Mouse (Mus musculus) kidney, adult 2 months (tissue): ENCODE results near the gene Pimreg.

ENCODE experiments used
- CTCF ChIP-seq: fragments of 200-500 bp; conservative IDR thresholded peaks from 2 replicates; pipeline ENCODE4 v1.5.1; 2011; ENCODE audit warnings: low read depth, mild to moderate bottlenecking, control low read depth, low read length, moderate library complexity, mixed read lengths; ENCODE audit not compliant: insufficient read depth, insufficient read length
- POLR2A ChIP-seq: fragments of 200-500 bp; IDR thresholded peaks from one replicate; pipeline ENCODE4 v1.6.1; 2011; ENCODE audit warnings: low read depth, low read length, control low read depth

- TF ChIP-seq CTCF, result no peak
- no peak for TF ChIP-seq POLR2A
Observed at GRCm38 (mm10) chr11:72003171-72003570, 38.7 kb upstream of the Pimreg start.
